Mouse (Mus musculus): Measurements from ENCODE around the gene Gm17349. TPM values are rescaled to one million over a fixed set of nuclear protein-coding genes. Genes with fewer than 3 reads are reported as not detected.

Gene Gm17349
- polyA plus RNA-seq (2015; fragmentation: Nextera tagmentation; extraction: Ambion mirVana) = not detected in 2 replicates

DNA sequence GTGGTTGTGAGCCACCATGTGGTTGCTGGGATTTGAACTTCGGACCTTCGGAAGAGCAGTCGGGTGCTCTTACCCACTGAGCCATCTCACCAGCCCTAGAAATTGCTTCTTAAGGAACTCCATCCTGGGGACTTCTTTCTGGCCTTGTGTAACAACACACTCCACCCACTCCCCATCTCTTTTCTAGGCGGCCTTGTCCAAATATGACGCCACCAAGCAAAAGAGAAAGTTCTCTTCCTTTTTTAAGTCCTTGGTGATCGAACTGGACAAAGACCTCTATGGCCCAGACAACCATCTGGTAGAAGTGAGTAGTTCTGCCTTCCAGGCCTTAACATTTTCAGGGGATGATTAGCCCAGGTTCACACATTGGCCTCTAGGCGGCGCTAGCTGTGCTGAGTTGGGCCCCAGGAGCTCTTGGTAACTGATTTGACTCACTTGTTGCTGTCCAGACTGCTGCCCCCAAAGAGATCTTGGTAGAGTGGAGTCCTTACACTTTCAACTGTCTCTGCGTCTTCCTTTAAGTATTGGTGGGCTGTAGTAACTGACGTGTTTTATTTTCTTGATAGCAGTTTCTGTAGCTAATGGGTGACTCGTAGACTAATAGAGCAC, at the start of gene Gm17349:
Gene Gm17349, minus strand, starts transcription at position 51 of the 609 bp plus-strand sequence.
- Histone ChIP-seq H3K27me3 (ENCODE audit: control insufficient read depth, insufficient read depth, low read length) (no peaks in the 10 kb centered on the region), H3K4me3 (replicated peaks; ENCODE audit: low read length) (no peak within 1 kb of the TSS), H3K4me1 (ENCODE audit: control insufficient read depth, insufficient read depth, low read length) (peaks cover 23% of the 10 kb centered on the region), H3K27ac (ENCODE audit: low read length) (peak within 1 kb of the TSS; percentile 56), H3K36me3 (ENCODE audit: control insufficient read depth, insufficient read depth, low read length) (peaks cover 19% of the 10 kb centered on the region), H3K9ac (ENCODE audit: low read length) (no peak within 1 kb of the TSS), H3K9me3 (replicated peaks; ENCODE audit: control insufficient read depth, low read length) (no peaks in the 10 kb centered on the region), H3K4me2 (ENCODE audit: low read depth, low read length) (peak within 1 kb of the TSS; percentile 21; the same call in 1 of the 2 replicates)
- 68% methylated on average over 9 of the region's 11 CpGs for WGBS
- no peak for ATAC-seq (ENCODE audit: insufficient read depth, low FRiP score)

DNA sequence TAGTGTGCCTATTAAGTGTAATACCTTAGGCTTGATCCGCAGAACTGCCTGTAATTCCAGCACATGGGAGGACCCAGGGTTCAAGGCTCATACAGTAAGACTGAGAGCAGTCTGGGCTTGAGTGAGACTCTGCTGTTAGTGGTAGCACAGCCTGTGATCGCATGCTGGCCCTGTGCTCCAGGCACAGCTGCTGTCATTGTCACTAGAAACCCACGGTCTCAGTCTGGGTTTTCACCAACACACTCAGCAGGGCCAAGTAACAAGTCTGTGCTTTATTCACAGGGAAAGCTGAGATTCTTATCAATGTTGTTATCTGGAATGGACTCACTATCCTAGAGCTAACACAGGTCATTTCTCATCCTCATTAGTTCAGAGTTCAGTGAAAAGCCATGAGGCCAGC, 48.9 kb upstream of the Gm17349 start:
- 62% methylated on average over 3 of the region's 3 CpGs for WGBS
- Histone ChIP-seq H3K4me2 (ENCODE audit: low read depth, low read length) (no peak overlapping the region), H3K36me3 (ENCODE audit: control insufficient read depth, insufficient read depth, low read length) (no peaks in the 10 kb centered on the region)

DNA sequence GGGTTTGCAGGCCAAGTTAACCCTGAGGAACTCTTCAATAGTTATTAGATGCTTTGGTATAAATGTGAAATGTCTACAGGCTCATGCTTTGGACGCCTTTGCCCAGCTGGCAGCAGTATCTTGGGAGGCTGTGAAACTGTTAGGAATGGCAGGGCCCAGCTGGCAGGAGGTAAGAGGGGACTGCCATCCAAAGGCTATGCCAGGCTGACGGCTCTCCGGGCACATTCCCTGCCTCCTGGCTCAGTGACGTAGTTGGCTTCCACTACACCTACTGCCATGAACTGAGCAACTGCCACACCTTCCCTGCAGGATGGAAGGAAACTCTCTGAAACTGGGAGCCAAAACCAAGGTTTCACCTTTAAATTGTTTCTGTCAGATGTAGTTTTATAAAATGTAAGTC, 34.9 kb upstream of the Gm17349 start:
- H3K4me1 ChIP-seq (ENCODE audit: control insufficient read depth, insufficient read depth, low read length) = no peaks in the 10 kb centered on the region
- H3K27me3 ChIP-seq (ENCODE audit: control insufficient read depth, insufficient read depth, low read length) = no peaks in the 10 kb centered on the region
- H3K36me3 ChIP-seq (ENCODE audit: control insufficient read depth, insufficient read depth, low read length) = peaks cover 2% of the 10 kb centered on the region; the same call in 1 of the 2 replicates
- no peak overlapping the region for H3K9ac ChIP-seq (ENCODE audit: low read length)
- ATAC-seq (ENCODE audit: insufficient read depth, low FRiP score) = no peak
- no peak overlapping the region for H3K27ac ChIP-seq (ENCODE audit: low read length)
- H3K4me3 ChIP-seq (replicated peaks; ENCODE audit: low read length) = no peak overlapping the region
- WGBS = 94% methylated on average over 4 of the region's 4 CpGs
- no peak overlapping the region for H3K4me2 ChIP-seq (ENCODE audit: low read depth, low read length)
- H3K9me3 ChIP-seq (replicated peaks; ENCODE audit: control insufficient read depth, low read length) = no peaks in the 10 kb centered on the region

More for the DNA sequence above, 48.9 kb upstream of the Gm17349 start:
- no peak overlapping the region for H3K9ac ChIP-seq (ENCODE audit: low read length)
- no peak overlapping the region for H3K27ac ChIP-seq (ENCODE audit: low read length)
- no peaks in the 10 kb centered on the region for H3K4me1 ChIP-seq (ENCODE audit: control insufficient read depth, insufficient read depth, low read length)
- no peaks in the 10 kb centered on the region for H3K9me3 ChIP-seq (replicated peaks; ENCODE audit: control insufficient read depth, low read length)
- no peaks in the 10 kb centered on the region for H3K27me3 ChIP-seq (ENCODE audit: control insufficient read depth, insufficient read depth, low read length)
- H3K4me3 ChIP-seq (replicated peaks; ENCODE audit: low read length) = no peak overlapping the region
- ATAC-seq (ENCODE audit: insufficient read depth, low FRiP score) = no peak

DNA sequence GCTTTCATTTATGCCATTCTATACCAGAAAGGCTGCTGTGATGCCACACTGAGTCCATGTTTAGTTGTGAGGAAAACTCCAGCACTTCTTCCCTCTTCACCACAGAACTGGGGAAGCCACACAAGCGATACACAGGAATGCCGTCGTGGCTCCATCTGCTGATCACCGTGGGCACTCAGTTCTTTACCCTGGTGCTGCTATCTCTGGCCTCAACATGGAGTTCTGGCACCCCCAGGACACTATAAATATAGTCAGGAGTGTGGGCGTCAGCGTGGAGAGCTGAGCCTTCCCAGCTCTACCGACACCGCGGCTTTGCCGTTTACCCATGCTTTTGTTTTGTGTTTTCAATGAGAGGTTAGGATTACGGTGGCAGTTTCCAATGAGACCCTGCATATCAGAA, 31.4 kb upstream of the Gm17349 start:
- Histone ChIP-seq H3K4me1 (ENCODE audit: control insufficient read depth, insufficient read depth, low read length) (no peaks in the 10 kb centered on the region), H3K27me3 (ENCODE audit: control insufficient read depth, insufficient read depth, low read length) (no peaks in the 10 kb centered on the region), H3K9me3 (replicated peaks; ENCODE audit: control insufficient read depth, low read length) (no peaks in the 10 kb centered on the region), H3K4me3 (replicated peaks; ENCODE audit: low read length) (no peak overlapping the region), H3K36me3 (ENCODE audit: control insufficient read depth, insufficient read depth, low read length) (no peaks in the 10 kb centered on the region; the same call in 1 of the 2 replicates), H3K4me2 (ENCODE audit: low read depth, low read length) (no peak overlapping the region), H3K9ac (ENCODE audit: low read length) (no peak overlapping the region), H3K27ac (ENCODE audit: low read length) (no peak overlapping the region)
- WGBS = 88% methylated on average over 11 of the region's 11 CpGs
- no peak for ATAC-seq (ENCODE audit: insufficient read depth, low FRiP score)

DNA sequence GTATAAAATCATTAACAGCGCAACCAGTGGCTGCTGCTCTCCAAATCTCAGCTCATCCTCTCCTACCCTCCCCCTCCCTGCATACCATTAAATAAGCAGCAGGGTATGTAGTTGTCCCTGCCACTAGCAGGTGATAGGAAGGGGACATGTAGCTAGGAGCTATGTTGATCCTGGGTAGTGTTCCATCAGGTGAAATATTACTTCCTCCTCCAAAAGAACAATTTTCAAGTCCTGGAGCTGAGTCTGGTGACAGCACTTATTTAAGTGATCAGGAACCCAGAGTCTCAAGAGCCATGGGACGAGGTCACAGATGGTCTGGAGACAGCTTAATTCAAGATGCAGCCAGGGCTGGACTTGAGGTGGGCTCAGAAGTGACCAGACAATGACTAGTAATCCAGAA, 30.3 kb upstream of the Gm17349 start:
- Histone ChIP-seq H3K27me3 (ENCODE audit: control insufficient read depth, insufficient read depth, low read length) (no peaks in the 10 kb centered on the region), H3K9me3 (replicated peaks; ENCODE audit: control insufficient read depth, low read length) (no peaks in the 10 kb centered on the region), H3K36me3 (ENCODE audit: control insufficient read depth, insufficient read depth, low read length) (no peaks in the 10 kb centered on the region; the same call in 1 of the 2 replicates), H3K27ac (ENCODE audit: low read length) (no peak overlapping the region), H3K4me2 (ENCODE audit: low read depth, low read length) (no peak overlapping the region), H3K4me1 (ENCODE audit: control insufficient read depth, insufficient read depth, low read length) (no peaks in the 10 kb centered on the region), H3K4me3 (replicated peaks; ENCODE audit: low read length) (no peak overlapping the region), H3K9ac (ENCODE audit: low read length) (no peak overlapping the region)
- 90% methylated on average over 2 of the region's 2 CpGs for WGBS
- ATAC-seq (ENCODE audit: insufficient read depth, low FRiP score) = no peak

DNA sequence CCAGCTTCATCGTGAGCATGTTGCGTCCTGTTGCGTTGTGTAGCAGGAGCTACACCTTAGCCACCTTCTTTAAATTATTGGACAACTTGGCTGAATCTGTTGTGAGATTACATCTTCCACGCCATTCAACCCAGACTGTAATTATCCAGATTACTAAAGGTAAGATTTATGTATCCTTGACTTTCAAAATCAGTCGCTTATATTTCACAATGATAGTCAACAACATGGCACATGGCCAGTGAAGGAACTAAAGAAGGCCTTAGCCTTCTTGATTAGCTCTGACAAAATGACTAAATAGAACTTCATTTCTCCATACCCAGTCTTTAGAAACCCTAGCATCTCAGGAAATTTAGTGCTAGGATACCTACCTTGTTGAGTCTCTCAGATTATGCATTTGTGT, 27.9 kb upstream of the Gm17349 start:
- 93% methylated on average over 5 of the region's 5 CpGs for WGBS
- no peak overlapping the region for H3K27ac ChIP-seq (ENCODE audit: low read length)
- H3K9ac ChIP-seq (ENCODE audit: low read length) = no peak overlapping the region
- peaks cover 8% of the 10 kb centered on the region; the same call in 1 of the 2 replicates for H3K36me3 ChIP-seq (ENCODE audit: control insufficient read depth, insufficient read depth, low read length)
- no peaks in the 10 kb centered on the region for H3K4me1 ChIP-seq (ENCODE audit: control insufficient read depth, insufficient read depth, low read length)
- no peaks in the 10 kb centered on the region for H3K27me3 ChIP-seq (ENCODE audit: control insufficient read depth, insufficient read depth, low read length)
- no peak overlapping the region for H3K4me2 ChIP-seq (ENCODE audit: low read depth, low read length)
- H3K4me3 ChIP-seq (replicated peaks; ENCODE audit: low read length) = no peak overlapping the region
- peaks cover 5% of the 10 kb centered on the region; the same call in 1 of the 2 replicates for H3K9me3 ChIP-seq (replicated peaks; ENCODE audit: control insufficient read depth, low read length)
- ATAC-seq (ENCODE audit: insufficient read depth, low FRiP score) = no peak

DNA sequence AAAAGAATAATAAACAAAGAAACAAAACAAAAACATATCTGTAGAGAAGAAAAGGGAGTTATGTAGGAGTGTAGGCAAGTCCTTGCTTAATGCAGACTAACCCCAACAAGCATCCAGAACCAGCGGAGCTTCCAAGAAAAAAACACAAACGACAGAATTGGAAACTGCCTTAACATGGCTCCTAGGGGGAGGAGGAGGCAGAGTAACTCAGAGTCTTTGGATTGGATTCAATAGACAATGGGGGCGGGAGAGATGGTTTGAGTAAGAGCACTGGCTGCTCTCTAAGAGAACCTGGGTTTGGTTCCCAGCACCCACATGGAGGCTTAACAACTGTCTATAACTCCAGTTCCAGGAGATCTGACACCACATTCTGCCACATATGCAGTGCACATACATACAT, 26.4 kb upstream of the Gm17349 start:
- Histone ChIP-seq H3K27ac (ENCODE audit: low read length) (no peak overlapping the region), H3K4me2 (ENCODE audit: low read depth, low read length) (no peak overlapping the region)
- no peak for ATAC-seq (ENCODE audit: insufficient read depth, low FRiP score)

DNA sequence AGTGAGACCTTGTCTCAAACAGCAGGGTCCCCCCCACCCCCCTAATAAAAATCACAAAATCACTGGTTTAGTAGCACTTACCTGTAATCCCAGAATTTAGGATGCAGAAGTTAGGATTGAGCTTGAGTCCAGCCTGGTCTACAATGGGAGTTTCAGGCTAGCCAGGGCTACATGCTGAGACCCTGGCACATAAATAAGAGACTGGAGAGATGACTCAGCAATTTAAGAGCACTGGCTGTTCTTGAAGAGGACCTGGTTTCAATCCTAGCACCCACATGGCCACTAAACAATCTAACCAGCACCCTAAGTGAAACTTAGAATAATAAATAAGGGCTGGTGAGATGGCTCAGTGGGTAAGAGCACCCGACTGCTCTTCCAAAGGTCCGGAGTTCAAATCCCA, 25.9 kb upstream of the Gm17349 start:
- Histone ChIP-seq H3K9ac (ENCODE audit: low read length) (no peak overlapping the region), H3K36me3 (ENCODE audit: control insufficient read depth, insufficient read depth, low read length) (peaks cover 14% of the 10 kb centered on the region), H3K4me2 (ENCODE audit: low read depth, low read length) (no peak overlapping the region), H3K4me3 (replicated peaks; ENCODE audit: low read length) (no peak overlapping the region), H3K27ac (ENCODE audit: low read length) (no peak overlapping the region), H3K27me3 (ENCODE audit: control insufficient read depth, insufficient read depth, low read length) (no peaks in the 10 kb centered on the region), H3K4me1 (ENCODE audit: control insufficient read depth, insufficient read depth, low read length) (peaks cover 4% of the 10 kb centered on the region), H3K9me3 (replicated peaks; ENCODE audit: control insufficient read depth, low read length) (peaks cover 5% of the 10 kb centered on the region; the same call in 1 of the 2 replicates)
- WGBS = 91% methylated on average over 2 of the region's 2 CpGs
- no peak for ATAC-seq (ENCODE audit: insufficient read depth, low FRiP score)

More for the DNA sequence above, 26.4 kb upstream of the Gm17349 start:
- Histone ChIP-seq H3K4me3 (replicated peaks; ENCODE audit: low read length) (no peak overlapping the region), H3K4me1 (ENCODE audit: control insufficient read depth, insufficient read depth, low read length) (peaks cover under 1% of the 10 kb centered on the region), H3K9ac (ENCODE audit: low read length) (no peak overlapping the region), H3K27me3 (ENCODE audit: control insufficient read depth, insufficient read depth, low read length) (no peaks in the 10 kb centered on the region), H3K36me3 (ENCODE audit: control insufficient read depth, insufficient read depth, low read length) (peaks cover 14% of the 10 kb centered on the region), H3K9me3 (replicated peaks; ENCODE audit: control insufficient read depth, low read length) (peaks cover 5% of the 10 kb centered on the region; the same call in 1 of the 2 replicates)
- 86% methylated on average over 3 of the region's 3 CpGs for WGBS

DNA sequence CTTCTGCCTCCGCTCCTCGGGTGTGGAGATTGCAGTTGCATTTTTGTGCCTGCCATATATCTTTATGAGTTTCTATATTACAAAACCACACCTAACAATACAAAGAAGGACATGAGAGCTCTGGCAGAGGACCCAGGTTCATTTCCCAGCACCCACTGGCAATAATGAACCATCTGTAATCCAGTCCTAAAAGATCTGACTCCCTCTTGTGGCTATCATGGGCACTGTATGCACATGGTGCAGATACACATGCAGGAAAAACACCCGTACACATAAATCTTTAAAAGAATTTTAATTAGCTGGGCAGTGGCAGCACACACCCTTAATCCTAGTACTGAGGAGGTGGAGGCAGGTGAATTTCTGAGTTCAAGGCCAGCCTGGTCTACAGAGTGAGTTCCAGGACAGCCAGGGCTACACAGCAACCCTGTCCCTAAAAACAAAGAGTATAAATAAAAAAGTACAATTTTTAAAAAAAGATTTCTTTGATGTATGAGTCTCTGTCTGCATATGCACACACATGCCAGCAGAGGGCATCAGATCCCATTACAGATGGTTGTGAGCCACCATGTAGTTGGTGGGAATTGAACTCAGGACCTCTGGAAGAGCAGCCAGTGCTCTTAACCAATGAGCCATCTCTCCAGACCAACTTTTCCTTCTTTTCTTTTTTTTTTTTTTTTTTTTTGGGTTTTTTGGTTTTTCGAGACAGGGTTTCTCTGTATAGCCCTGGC, 23.9 kb upstream of the Gm17349 start:
- ATAC-seq (ENCODE audit: insufficient read depth, low FRiP score) = no peak
- Histone ChIP-seq H3K4me1 (ENCODE audit: control insufficient read depth, insufficient read depth, low read length) (peaks cover 12% of the 10 kb centered on the region), H3K9me3 (replicated peaks; ENCODE audit: control insufficient read depth, low read length) (peaks cover 5% of the 10 kb centered on the region; the same call in 1 of the 2 replicates), H3K4me2 (ENCODE audit: low read depth, low read length) (no peak overlapping the region), H3K4me3 (replicated peaks; ENCODE audit: low read length) (no peak overlapping the region), H3K27me3 (ENCODE audit: control insufficient read depth, insufficient read depth, low read length) (no peaks in the 10 kb centered on the region), H3K36me3 (ENCODE audit: control insufficient read depth, insufficient read depth, low read length) (peaks cover 14% of the 10 kb centered on the region), H3K9ac (ENCODE audit: low read length) (no peak overlapping the region), H3K27ac (ENCODE audit: low read length) (no peak overlapping the region)
- WGBS = 96% methylated on average over 3 of the region's 4 CpGs
